Mouse (Mus musculus) forebrain, embryonic 10.5 days (tissue): ENCODE data around the gene Rps17. TPM values are rescaled to one million over a fixed set of nuclear protein-coding genes. Genes with fewer than 3 reads are reported as not detected.
A peak's percentile ranks its signal among the peaks of the same experiment; 100 is the strongest.

Experiments used
- DNase-seq: peaks from one replicate; pipeline ENCODE4 v3.0.0-alpha.2; 2017; ENCODE audit warnings: low spot score; ENCODE audit errors: extremely low spot score
- H3K27ac ChIP-seq: fragments of 300-500 bp; sonication (generic); 2 replicates; pipeline ENCODE4 v1.5.1; 2016; ENCODE audit warnings: mild to moderate bottlenecking
- H3K27me3 ChIP-seq: fragments of 300-500 bp; sonication (generic); 2 replicates; pipeline ENCODE4 v1.6.1; 2016; ENCODE audit warnings: mild to moderate bottlenecking; ENCODE audit not compliant: poor library complexity, severe bottlenecking
- H3K36me3 ChIP-seq: fragments of 300-500 bp; sonication (generic); replicated peaks from 2 replicates; pipeline ENCODE4 v1.6.1; 2016; ENCODE audit warnings: mild to moderate bottlenecking, moderate library complexity
- H3K4me1 ChIP-seq: fragments of 300-500 bp; sonication (generic); 2 replicates; pipeline ENCODE4 v1.6.1; 2016
- H3K4me3 ChIP-seq: fragments of 300-500 bp; sonication (generic); 2 replicates; pipeline ENCODE4 v1.5.1; 2016; ENCODE audit warnings: mild to moderate bottlenecking, moderate library complexity
- H3K9me3 ChIP-seq: fragments of 300-500 bp; sonication (generic); 2 replicates; pipeline ENCODE4 v1.6.1; 2016; ENCODE audit warnings: mild to moderate bottlenecking, moderate library complexity
- WGBS: fragments of 180-500 bp; shearing (Covaris S2); methylation state at CpG from one replicate; pipeline ENCODE4 v1.1.7; 2016; 5-methylcytosine and 5-hydroxymethylcytosine counted together
- polyA plus RNA-seq: library from polyadenylated mRNA; unstranded; fragments of >200 nt; fragmentation: Nextera tagmentation; extraction: Ambion mirVana; gene quantifications from 2 replicates; pipeline ENCODE4 v1.2.1, GENCODE M21; 2016

The Rps17 gene
- polyA plus RNA-seq, result 1,233 and 1,243 TPM in 2 replicates

GRCm38 (mm10) chr7:81344544-81345446 lies at the start of gene Rps17:
Gene Rps17, minus strand, starts transcription at chr7:81345254.
- Histone ChIP-seq H3K27me3 (no peaks in the 10 kb centered on the region), H3K4me1 (peaks cover 36% of the 10 kb centered on the region), H3K27ac (peak within 1 kb of the TSS; percentile 97), H3K9me3 (no peaks in the 10 kb centered on the region), H3K4me3 (peak within 1 kb of the TSS; percentile 98), H3K36me3 (peaks cover 47% of the 10 kb centered on the region)
- under 1% methylated on average over 85 of the region's 85 CpGs for WGBS
- DNase-seq, result peak; percentile 97

GRCm38 (mm10) chr7:81379363-81379762 lies 34.3 kb upstream of the Rps17 start:
- no peak for DNase-seq
- H3K4me3 ChIP-seq, result no peak overlapping the region
- WGBS, result 78% methylated on average over 1 of the region's 1 CpGs
- no peaks in the 10 kb centered on the region for H3K36me3 ChIP-seq
- H3K4me1 ChIP-seq, result no peaks in the 10 kb centered on the region
- H3K27ac ChIP-seq, result no peak overlapping the region
- no peaks in the 10 kb centered on the region for H3K9me3 ChIP-seq
- H3K27me3 ChIP-seq, result no peaks in the 10 kb centered on the region

GRCm38 (mm10) chr7:81372337-81372920 lies 27.4 kb upstream of the Rps17 start:
- no peak overlapping the region for H3K27ac ChIP-seq
- 4% methylated on average over 13 of the region's 13 CpGs for WGBS
- H3K36me3 ChIP-seq, result no peaks in the 10 kb centered on the region
- peaks cover 15% of the 10 kb centered on the region for H3K27me3 ChIP-seq
- peak; percentile 37 for DNase-seq
- no peaks in the 10 kb centered on the region for H3K9me3 ChIP-seq
- H3K4me3 ChIP-seq, result peak overlapping the region; percentile 30; the same call in 1 of the 2 replicates
- peaks cover 11% of the 10 kb centered on the region for H3K4me1 ChIP-seq

- H3K27me3 ChIP-seq, result peaks cover 15% of the 10 kb centered on the region
- WGBS, result 19% methylated on average over 5 of the region's 5 CpGs
- peak overlapping the region; percentile 30; the same call in 1 of the 2 replicates for H3K4me3 ChIP-seq
- DNase-seq, result no peak
- H3K27ac ChIP-seq, result no peak overlapping the region
- H3K9me3 ChIP-seq, result no peaks in the 10 kb centered on the region
- H3K36me3 ChIP-seq, result no peaks in the 10 kb centered on the region
- peaks cover 11% of the 10 kb centered on the region for H3K4me1 ChIP-seq
Observed at GRCm38 (mm10) chr7:81371811-81372210, 26.8 kb upstream of the Rps17 start.

GRCm38 (mm10) chr7:81369724-81370123 lies 24.7 kb upstream of the Rps17 start:
- no peak overlapping the region for H3K27ac ChIP-seq
- no peaks in the 10 kb centered on the region for H3K36me3 ChIP-seq
- H3K9me3 ChIP-seq, result no peaks in the 10 kb centered on the region
- H3K4me1 ChIP-seq, result peaks cover 11% of the 10 kb centered on the region
- WGBS, result 70% methylated on average over 3 of the region's 3 CpGs
- peaks cover 15% of the 10 kb centered on the region for H3K27me3 ChIP-seq
- no peak for DNase-seq
- no peak overlapping the region for H3K4me3 ChIP-seq

DNA sequence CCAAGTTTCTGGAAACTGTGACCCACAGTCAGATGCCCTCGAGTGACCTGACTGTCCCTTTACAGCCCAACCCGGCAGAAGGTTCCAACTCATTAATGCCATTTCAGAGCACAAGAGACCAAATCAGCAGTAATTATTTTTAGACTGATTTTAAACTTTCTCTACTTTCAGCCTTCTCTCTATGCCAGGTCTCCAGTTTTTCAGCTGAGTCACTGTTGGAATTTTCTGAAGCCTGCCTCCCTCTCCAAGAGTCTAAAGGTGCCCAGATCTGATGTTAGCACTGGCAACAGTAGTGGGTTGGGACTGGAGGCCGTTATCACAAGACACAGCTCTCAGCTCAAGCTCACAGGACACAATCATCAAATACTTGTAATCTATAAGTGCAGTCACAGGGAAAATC lies 22.9 kb upstream of the Rps17 start:
- DNase-seq, result no peak
- Histone ChIP-seq H3K27me3 (peaks cover 7% of the 10 kb centered on the region), H3K27ac (no peak overlapping the region), H3K4me3 (no peak overlapping the region), H3K4me1 (peaks cover 11% of the 10 kb centered on the region), H3K36me3 (no peaks in the 10 kb centered on the region), H3K9me3 (no peaks in the 10 kb centered on the region)
- 81% methylated on average over 3 of the region's 3 CpGs for WGBS

- H3K9me3 ChIP-seq, result no peaks in the 10 kb centered on the region
- H3K4me3 ChIP-seq, result no peak overlapping the region
- no peaks in the 10 kb centered on the region for H3K36me3 ChIP-seq
- H3K27me3 ChIP-seq, result no peaks in the 10 kb centered on the region
- 84% methylated on average over 7 of the region's 7 CpGs for WGBS
- no peak overlapping the region for H3K27ac ChIP-seq
- DNase-seq, result no peak
- H3K4me1 ChIP-seq, result peaks cover 15% of the 10 kb centered on the region
Observed at GRCm38 (mm10) chr7:81356975-81357374, 11.9 kb upstream of the Rps17 start.

- H3K36me3 ChIP-seq, result no peaks in the 10 kb centered on the region
- H3K27me3 ChIP-seq, result no peaks in the 10 kb centered on the region
- H3K4me3 ChIP-seq, result no peak overlapping the region
- H3K4me1 ChIP-seq, result peaks cover 15% of the 10 kb centered on the region
- no peak overlapping the region for H3K27ac ChIP-seq
- 92% methylated on average over 1 of the region's 1 CpGs for WGBS
- no peak for DNase-seq
- no peaks in the 10 kb centered on the region for H3K9me3 ChIP-seq
Observed at GRCm38 (mm10) chr7:81356360-81356759, 11.3 kb upstream of the Rps17 start.

DNA sequence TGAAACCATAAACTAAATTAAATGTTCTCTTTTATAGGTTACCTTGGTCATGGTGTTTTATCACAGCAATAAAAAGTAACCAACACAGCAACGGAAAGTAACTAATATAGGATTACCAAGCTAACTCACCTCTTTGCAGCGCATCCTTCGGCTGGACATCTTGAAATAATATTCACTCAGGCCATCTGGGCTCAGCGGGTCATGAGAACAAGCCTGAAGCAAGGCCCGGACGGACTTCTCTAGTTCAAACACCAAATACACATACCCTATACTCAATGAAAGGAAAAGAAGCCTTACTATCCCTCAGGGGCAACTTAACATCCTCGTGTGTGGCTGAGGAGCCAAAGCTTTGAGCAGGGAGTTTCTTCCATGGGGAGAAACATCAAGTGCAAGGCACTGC lies 10.7 kb upstream of the Rps17 start:
- Histone ChIP-seq H3K27me3 (no peaks in the 10 kb centered on the region), H3K36me3 (no peaks in the 10 kb centered on the region), H3K27ac (no peak overlapping the region), H3K4me3 (no peak overlapping the region), H3K9me3 (no peaks in the 10 kb centered on the region), H3K4me1 (peaks cover 15% of the 10 kb centered on the region)
- DNase-seq, result no peak
- WGBS, result 75% methylated on average over 7 of the region's 7 CpGs

DNA sequence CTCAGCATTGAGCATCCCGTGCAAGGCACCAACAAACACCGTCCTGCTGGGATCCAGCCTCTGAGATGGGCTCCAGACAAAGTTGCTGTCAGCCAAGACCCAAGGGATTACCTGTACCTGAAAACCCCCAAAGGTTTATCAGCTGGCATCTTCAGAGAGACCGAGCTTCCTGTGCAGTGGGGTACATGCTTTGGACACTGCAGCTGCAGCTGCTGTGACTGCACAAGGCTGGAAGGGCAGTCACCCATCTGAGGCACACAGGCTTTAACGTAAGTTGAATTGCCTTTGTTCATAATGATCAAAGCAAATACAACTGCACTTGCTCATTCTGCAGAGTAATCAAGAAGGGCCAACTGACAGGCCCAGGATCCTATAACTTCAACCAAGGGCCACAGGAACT lies 6.8 kb upstream of the Rps17 start:
- Histone ChIP-seq H3K27ac (no peak overlapping the region), H3K36me3 (no peaks in the 10 kb centered on the region), H3K9me3 (no peaks in the 10 kb centered on the region), H3K4me1 (peaks cover 22% of the 10 kb centered on the region), H3K4me3 (no peak overlapping the region), H3K27me3 (no peaks in the 10 kb centered on the region)
- DNase-seq, result no peak
- WGBS, result 87% methylated on average over 4 of the region's 4 CpGs

DNA sequence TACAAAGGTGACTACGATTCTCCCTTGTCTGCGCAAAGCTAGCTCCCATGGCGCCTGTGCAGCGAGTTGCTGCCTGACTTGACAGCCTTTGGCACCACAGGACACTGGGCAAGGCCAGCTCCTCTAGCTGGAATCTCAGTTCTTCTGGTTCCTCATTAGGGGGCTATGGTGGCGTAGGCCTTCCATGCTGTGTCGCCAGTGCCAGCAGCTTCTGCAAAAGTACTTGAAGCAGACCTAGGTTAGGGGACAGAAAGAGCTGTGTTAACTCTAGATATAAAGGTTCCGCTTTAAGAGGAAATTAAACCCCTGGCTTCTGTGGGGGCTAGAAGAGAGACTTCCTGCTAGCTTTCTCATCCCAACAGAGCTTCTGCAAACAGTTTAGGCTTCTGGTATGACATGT lies 3.2 kb upstream of the Rps17 start:
- no peak overlapping the region for H3K4me3 ChIP-seq
- peaks cover 24% of the 10 kb centered on the region for H3K4me1 ChIP-seq
- DNase-seq, result no peak
- WGBS, result 63% methylated on average over 7 of the region's 7 CpGs
- no peaks in the 10 kb centered on the region for H3K9me3 ChIP-seq
- H3K27ac ChIP-seq, result no peak overlapping the region
- H3K27me3 ChIP-seq, result no peaks in the 10 kb centered on the region
- peaks cover 13% of the 10 kb centered on the region for H3K36me3 ChIP-seq

DNA sequence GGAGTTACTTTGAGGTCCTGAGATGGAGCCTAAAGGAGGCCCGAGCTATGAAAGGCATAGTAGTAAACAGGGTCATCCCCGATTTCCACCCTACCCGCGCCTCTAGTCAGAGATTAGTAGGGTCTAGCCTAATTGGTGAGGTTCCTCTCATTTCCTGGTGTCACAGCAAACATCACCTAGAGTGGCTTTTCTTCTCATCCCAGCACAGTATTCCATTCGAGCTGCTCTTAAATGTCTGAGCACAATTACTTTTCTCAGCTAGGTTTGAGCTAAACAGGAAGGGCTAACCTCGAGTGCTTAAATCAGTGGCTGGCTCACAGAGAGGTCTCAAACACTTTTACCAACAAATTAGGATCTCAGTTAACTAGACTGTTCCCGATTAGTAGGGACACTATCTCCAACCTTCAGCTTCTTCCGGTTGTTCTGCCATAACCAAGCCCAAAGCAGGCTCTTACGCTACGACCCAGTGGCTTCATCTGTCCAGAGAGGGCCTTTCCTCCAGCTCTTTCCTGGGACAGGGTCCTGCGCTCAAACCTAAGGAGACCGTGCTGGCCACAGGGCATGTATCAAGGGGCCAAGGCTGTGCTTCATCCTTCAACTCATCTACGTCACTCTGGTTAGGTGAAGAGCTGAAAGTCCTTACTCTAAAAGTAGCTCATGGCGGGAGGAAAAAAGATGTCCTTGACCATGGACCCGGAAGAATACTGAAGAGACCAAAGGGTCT lies 555 bp upstream of the Rps17 start:
- H3K27me3 ChIP-seq, result no peaks in the 10 kb centered on the region
- H3K9me3 ChIP-seq, result no peaks in the 10 kb centered on the region
- WGBS, result 62% methylated on average over 15 of the region's 15 CpGs
- peaks cover 36% of the 10 kb centered on the region for H3K4me1 ChIP-seq
- H3K4me3 ChIP-seq, result peak overlapping the region; percentile 98
- peak overlapping the region; percentile 97 for H3K27ac ChIP-seq
- H3K36me3 ChIP-seq, result peaks cover 39% of the 10 kb centered on the region
- DNase-seq, result no peak
